Mouse (Mus musculus): Measurements from ENCODE around the gene Nop56.

DNA sequence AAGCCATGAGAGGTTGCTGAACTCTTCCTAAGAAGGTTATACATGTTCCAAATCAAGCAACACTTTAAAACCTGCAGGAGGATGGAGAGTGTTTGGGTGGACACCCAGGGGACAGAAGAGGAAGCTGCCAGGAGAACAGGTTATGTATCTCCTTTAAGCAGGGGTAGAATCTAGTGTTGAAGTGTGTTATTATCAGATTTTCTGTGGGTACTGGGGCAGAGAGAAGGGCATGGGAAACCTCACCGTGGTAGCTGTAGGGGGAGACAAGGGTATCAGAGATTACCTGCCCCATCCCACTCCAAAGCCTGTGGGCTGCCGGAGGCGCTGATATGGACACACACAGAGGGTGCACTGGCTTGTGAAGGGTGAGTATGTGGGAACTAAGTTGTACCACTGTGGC lies 18.8 kb downstream of the Nop56 start:
- TF ChIP-seq POLR2A (IDR thresholded peaks at IDR 0.05; ENCODE audit: low read depth, low read length) = no peak
- TF ChIP-seq CTCF (IDR thresholded peaks at IDR 0.05; ENCODE audit: extremely low read depth, insufficient read length, insufficient replicate concordance, low read depth, low read length) = no peak
